Mouse (Mus musculus) liver, embryonic 16.5 days (tissue): Measurements from ENCODE around the gene Ddx19b. TPM values are rescaled to one million over a fixed set of nuclear protein-coding genes. Genes with fewer than 3 reads are reported as not detected.

Experiments
- microRNA-seq: library from miRNA; unstranded; fragments of <30 nt; microRNA quantifications from one replicate; pipeline ENCODE4, GENCODE M21; 2016
- polyA plus RNA-seq: library from polyadenylated mRNA; unstranded; fragments of >200 nt; fragmentation: Nextera tagmentation; extraction: Ambion mirVana; gene quantifications from 2 replicates; pipeline ENCODE4 v1.2.1, GENCODE M21; 2015

The Ddx19b gene
- polyA plus RNA-seq, 1 experiment from 2014 or later, result 2.7 TPM

Small RNA genes within 50 kb of the gene (microRNA-seq; reads per million reads assigned to microRNA genes)
- gene Gm24103 (not detected), gene Mir3473d (1.2 reads per million)

Other genes with a start within 250 kb of the Ddx19b start
- gene Il34, start 225.8 kb downstream of the Ddx19b start, polyA plus RNA-seq, result 0.31 TPM in 1 of 2 replicates, not detected in the other
- 28.4 and 29.7 TPM in 2 replicates for gene Cog4, start 185.2 kb downstream of the Ddx19b start, polyA plus RNA-seq
- gene Sf3b3, start 185.0 kb downstream of the Ddx19b start, polyA plus RNA-seq, result 56.5 and 58.4 TPM in 2 replicates
- gene Fuk, start 129.3 kb downstream of the Ddx19b start, polyA plus RNA-seq, result 2.7 and 2.9 TPM in 2 replicates
- gene St3gal2, start 111.8 kb downstream of the Ddx19b start, polyA plus RNA-seq, result 21.0 and 23.7 TPM in 2 replicates
- gene Ddx19a, start 34.0 kb downstream of the Ddx19b start, polyA plus RNA-seq, result 8.5 and 8.8 TPM in 2 replicates
- gene Aars, start 1.4 kb upstream of the Ddx19b start, polyA plus RNA-seq, result 49.9 and 51.8 TPM in 2 replicates
- gene Exosc6, start 24.6 kb upstream of the Ddx19b start, polyA plus RNA-seq, result not detected in 2 replicates
- gene Clec18a, start 60.7 kb upstream of the Ddx19b start, polyA plus RNA-seq, result not detected in 2 replicates
- 2.5 and 2.9 TPM in 2 replicates for gene Pdpr, start 62.9 kb upstream of the Ddx19b start, polyA plus RNA-seq
- 14.6 and 17.4 TPM in 2 replicates for gene Glg1, start 227.5 kb upstream of the Ddx19b start, polyA plus RNA-seq